Mouse (Mus musculus) liver (tissue): ENCODE measurements around the gene Eif3k.

ENCODE experiments used
- DNase-seq: peaks from one replicate; pipeline ENCODE4 v3.0.0-alpha.2; 2020; ENCODE audit warnings: mixed read lengths

Eif3k gene

DNA sequence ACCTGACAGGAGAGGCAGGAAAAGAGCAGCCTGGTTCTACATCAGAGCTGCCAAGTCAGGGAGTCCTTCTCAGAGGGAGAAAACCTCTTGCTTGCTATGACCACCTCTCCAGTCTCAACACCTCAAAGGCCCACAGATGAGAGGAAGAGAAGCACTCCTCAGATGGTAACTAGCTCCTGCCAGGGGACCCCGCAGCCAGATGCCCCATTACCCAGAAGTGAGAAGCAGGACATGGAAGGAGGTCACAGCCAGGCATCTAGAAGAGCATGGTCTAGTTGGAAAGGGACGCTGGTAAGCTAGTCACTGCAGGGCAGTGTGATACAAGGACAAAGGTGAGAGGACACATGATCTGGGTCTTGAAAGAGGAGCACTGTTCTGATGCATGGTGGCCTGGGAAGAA, 47.8 kb downstream of the Eif3k start:
- DNase-seq = no peak

DNA sequence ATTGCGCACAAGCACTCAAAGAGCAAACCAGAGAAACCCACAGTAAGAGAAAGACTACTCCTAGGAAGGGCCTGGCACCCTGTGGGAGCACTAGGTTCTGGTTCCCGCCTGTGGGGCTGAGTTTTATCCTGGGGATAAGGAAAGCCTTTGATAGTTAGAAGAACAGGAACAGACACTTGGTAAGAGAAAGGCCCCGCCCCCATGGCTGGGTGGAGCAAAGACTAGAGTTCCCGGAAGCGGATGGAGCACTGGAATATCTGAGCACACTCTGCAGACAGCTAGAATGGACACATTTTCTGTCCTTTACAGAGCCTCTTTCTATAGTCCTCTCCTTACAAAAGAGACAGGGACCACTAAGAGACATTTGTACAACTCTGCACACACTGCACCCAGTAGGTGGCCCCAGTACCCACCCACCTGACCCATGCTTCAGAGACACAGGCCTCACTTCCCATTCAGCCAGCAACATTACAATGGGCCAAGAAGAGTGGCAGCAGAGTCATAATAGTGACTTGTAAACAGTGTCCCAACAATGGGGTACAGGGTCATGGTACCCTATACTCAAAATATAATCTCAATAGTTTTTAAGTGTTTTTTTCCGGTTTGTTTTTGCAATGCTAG, 49.1 kb downstream of the Eif3k start:
- peak; percentile 59 for DNase-seq

DNA sequence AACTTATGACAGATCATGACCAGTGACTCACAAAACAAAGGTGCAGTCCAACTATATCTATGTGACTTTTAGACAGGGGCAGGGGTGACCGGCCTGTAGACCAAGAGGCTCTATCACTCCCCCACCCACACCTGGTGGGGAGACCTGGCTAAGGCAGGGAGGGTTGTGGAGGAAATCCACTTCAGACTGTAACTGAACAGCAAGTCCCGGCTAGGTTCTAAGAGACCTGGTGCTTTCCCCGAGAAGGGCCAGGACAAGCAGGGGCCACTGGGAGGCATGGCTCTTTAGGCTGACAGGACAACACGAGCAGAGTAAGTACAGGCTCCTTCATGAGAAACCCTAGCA, 50.0 kb downstream of the Eif3k start:
- DNase-seq = no peak

DNA sequence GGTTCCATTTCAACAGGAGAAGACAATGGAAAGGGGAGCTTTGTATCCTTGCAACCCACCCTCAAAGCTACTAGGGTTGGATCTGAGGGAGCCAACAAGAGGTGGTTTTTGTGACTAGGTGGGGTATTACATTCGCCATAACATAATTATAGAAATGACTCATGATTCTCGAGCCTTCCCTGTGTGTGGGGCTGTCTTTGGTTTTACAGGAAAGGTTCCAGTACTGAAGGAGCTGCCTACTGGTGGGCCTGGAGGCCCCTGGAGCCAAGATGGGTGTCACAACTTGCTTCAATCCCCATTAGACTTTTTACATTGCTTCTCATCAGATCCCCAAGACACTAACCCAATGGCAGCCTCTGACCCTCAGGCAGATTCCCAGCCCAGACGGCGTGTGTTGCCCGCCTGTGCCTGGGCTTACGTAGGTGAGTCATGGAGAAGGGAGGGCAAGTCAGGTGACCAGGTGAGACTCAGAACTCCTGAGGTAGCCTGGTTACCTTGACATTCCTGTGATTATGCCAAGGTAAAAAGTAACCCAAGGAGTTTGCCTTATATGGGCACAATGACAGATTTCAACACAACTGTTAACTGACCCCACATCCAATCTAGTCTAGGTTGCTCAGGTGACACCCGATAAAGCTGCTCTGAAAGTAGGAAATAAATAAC, 50.5 kb downstream of the Eif3k start:
- DNase-seq = no peak

DNA sequence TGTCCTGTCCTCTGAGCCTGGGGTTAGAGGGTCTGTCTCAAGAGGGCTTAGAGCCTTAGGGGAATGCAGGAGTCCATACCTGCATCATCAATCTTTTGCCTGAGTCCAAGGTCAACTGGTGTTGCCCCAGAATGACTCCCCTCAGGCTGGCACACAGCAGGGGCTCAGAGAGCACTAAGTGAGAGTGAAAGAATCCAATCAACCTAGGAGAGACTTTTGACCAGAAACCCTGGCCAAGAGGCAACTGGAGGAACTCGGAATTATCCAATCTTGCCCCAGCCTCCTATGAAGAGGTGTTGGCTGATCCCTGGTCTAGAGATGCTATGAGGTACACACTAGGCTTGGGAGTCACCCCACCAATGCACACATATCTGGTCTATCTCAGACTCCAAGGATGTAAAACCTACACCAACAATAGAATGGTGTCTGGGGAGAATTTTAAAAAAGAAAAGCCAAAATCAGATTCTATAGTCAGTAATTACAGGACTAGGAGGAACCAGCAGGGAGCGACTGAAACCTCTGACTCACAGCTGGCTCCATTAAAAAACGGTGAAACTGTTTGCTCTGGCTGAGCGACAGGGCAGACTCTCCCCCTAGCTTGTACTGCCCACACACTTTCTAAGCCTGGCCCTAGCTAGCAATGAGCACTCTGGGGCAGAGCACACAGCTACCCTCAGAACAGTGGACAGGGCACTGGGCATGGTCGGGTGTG, 51.2 kb downstream of the Eif3k start:
- DNase-seq = no peak

DNA sequence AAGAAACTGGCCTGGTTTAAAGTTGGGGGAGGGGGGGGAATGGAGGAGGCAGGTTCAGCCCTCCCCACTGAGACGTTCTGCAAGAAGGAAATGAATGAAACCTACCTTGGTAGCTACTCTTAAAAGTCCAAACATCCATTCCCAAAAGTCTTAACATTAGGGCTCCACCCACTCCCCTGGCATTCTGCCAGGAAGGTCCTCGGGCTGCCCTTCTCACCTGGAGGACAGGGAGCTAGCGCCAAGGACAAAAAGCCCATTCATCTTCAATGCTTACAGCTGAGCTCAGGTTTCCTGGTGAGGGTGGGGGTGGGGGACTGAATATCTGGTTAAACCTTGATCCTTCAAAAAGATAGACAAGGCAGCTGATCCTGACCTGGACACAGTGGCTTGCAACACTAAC, 52.3 kb downstream of the Eif3k start:
- DNase-seq = no peak

DNA sequence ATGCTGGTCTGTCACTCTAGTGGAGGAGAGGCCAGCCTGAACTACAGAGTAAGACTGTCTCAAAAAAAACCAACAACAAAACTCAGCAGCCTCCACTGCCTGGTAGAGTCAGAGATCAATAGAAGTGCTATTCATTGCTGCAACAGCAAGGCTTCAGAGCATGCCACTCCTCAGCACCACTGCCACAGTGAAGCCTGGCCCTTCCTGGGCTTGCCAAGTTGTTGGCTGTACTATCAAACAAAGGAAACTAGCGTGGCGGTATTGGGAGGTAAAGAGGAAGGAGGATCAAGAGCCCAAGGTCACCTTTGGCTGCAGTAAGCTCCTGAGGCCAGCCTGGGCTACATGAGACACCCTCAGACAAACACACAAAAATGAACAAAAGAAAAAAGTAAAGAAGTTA, 55.5 kb downstream of the Eif3k start:
- DNase-seq = no peak

DNA sequence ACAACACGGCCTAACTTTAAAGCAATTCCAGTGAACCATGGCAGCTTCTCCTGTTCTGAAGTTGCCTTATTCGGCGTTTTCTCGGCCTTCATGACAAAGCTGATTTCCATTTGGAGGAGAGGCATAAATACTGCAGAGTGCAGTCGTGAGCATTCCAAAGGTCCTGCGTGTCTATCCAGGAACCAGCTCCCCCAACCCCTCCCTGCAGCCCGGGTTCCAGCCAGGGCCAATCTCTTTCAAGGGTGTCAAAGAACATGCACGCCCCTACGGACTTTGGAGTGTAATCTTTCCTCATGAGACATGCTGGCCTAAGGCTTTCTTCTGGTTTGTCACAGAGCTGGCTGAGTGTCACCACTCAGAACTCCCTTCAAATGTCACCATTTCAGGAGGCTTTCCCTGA, 56.3 kb downstream of the Eif3k start:
- peak; percentile 57 for DNase-seq

DNA sequence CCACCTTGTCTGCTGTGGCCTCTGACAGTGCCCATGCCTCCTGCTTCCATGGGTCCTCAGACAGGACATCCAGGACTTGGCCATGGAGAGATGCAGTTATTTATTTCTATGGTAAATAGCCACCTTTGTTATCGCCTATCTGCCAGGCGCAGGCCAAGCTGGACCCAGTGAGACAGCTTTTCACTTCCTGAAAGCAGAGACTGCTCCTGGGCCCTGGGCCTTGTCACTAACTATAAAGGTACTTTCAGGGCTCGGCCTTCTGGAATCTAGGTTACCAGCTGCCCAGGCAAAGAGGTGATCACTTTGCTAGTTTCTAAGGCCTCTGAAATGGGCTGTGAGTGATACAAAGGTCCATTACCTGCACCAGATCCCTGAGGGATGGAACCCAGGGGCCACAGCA, 56.9 kb downstream of the Eif3k start:
- DNase-seq = no peak

DNA sequence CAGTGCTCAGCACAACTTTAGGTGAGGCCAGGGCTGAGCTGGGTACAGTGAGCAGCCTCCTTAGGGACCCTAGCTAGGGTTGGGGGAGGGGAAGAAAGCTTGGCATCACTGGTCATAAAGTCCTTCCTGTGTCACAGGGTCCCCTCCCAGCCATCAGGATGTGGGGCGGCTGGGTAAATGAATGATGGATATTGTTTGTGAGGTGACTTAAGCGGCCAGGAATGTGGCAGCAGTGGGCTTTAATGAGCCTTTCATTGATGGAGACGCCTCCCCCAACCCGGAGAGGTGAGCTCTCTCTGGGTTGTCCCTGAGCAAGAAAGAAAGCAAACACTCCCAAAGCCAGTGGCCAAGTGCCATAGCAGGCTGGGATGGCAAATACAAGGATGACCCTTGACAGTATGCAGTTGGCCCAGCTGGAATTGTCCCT, 57.8 kb downstream of the Eif3k start:
- DNase-seq = no peak

DNA sequence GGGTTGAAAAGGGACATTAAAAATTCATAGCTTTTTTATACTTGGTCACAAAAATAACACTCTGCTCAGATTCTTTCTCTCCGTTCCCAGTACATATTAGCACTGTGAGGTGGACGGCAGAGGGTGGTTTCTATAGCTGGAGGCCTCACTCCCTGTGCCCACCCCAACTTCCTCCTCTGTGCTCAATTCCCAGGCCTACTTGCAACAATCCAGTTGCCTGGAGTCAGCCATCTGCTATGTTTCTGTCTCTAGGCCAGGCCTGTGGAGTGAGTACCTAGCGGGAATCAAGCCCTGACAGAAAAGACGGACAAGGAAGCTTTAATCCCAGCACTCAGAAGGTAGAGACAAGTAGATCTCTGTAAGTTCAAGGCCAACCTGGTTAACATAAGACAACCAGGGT, 59.1 kb downstream of the Eif3k start:
- DNase-seq = no peak

DNA sequence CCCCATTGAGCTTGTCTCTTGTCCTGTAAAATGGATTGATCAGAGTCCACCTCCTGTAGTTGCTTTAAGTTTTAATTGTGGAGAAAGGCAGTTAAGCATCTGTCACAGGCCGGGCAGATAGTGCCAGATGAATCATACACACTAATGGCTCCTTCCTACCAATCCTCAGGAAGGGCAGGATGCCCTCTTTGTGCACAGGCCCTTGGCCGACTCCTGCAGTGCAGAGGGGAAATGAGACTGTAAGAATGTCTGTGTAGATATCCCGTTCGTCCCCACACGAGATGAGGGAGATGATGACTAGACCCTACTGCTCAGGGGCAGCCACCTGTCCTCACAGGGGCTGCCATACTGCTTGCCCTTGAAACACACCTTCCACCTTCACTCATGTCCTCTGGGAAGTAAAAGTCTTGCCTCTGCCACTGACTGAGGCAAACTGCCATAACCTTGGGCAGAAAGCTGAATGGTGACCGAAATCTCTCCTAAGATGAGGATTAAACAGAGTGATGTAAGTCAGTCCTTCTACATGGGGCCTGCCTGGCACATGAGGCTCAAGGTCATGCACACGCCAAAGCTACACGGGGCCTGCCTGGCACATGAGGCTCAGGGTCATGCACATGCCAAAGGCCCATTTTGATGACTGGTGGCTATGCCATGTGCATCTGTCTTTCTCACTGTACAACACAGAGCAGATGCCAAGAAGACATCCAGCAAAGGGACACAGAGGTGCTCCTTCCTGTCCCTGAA, 59.8 kb downstream of the Eif3k start:
- no peak for DNase-seq
